Mouse (Mus musculus) frontal cortex, postnatal 25 days (tissue): Measurements from ENCODE around the gene Gm12394.
"Not testable (repeated sequence)": the region's sequence is repeated elsewhere in the genome, so short reads cannot be mapped to it uniquely, and the experiment has no call there.

Source experiments
- DNase-seq, 2 experiments: peaks; one replicate each; pipeline ENCODE4 v3.0.0; 2022; ENCODE audit warnings: low spot score in 2 of 2

The Gm12394 gene

DNA sequence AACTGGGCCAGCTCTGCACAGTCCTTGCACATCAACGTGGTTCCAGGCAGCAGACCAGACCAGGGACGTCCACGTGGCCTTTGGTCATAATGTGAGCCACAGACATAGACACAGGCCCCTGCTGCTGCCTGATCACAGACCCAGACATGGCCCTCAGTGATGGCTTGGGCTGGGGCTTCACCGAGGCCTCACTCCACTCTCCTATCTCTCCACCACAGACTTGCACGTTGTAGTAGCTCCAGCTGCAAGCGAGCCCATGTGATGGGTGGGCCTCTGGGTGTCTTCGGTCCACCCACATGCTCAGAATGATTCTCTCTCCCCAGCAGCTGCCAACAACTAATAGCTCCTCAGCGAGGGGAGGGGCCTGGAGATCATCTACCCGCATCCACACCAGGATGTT lies 3.9 kb upstream of the Gm12394 start:
- not testable (repeated sequence) for DNase-seq

DNA sequence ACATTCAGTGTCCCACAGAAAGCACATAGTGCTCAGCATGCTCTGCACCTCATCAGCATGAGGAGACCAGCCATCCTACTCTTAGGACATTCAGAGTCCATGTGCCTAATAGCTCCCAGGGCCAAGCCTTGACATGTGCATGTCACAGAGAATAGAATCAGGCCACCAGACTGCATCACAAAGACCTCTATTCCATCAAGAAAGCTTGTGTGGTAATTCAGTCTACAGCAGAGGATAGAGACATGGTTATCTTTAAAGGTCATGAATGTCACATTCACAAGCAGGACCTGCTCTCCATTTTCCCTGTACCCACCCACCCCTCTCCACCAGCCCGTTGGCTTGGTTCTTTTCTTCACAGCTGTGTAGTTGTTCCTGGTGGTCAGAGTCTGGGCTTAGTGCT lies 2.8 kb downstream of the Gm12394 start, which contains the start of gene Fam205a1:
Gene Fam205a1, minus strand, starts transcription at position 101 of the 400 bp plus-strand sequence.
- DNase-seq = not testable (repeated sequence)

DNA sequence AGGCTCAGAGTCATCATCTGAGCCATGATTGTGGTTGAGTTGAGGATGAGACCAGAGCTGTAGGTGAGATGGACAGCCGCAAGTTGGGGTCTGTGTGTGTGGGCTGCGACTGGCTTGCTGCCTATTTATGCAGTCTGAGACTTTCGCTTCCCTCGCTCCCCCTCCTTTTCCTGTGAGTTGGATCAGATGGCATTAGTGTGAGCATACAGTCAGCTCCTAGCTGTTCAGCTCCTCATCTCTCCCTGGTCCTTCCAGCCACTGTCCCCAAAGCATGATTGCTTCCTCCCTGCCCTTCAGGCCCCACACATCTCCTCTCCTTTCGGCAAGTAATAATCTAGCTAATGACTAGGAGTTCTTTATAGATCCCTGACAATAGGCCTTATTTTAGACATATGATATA lies 82.7 kb downstream of the Gm12394 start, which contains the start of gene Ccl21a:
Gene Ccl21a, minus strand, starts transcription at position 101 of the 400 bp plus-strand sequence.
- not testable (repeated sequence) for DNase-seq

DNA sequence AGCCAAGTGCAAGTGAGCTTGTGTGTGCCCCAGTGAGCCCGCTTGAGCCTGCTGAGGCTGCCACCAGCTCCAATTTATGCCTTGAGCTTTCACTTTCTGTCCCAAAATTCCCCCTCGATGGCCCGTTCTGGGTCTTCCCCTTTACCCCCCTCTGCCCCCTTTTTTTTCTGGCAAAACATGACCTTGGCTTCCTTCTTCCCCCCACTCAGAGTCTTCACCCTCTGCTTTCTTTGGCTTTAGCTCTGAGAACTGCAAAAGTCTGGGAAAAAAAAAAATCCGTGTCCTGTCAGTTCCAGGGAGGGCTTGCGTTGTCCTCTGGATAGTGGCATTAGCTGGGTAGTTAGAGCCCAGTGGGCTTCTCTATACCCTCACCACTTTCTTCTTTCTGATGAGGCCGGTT lies 100.1 kb downstream of the Gm12394 start, which contains the start of gene Ccl19:
Gene Ccl19, minus strand, starts transcription at position 101 of the 400 bp plus-strand sequence.
- DNase-seq = not testable (repeated sequence)

DNA sequence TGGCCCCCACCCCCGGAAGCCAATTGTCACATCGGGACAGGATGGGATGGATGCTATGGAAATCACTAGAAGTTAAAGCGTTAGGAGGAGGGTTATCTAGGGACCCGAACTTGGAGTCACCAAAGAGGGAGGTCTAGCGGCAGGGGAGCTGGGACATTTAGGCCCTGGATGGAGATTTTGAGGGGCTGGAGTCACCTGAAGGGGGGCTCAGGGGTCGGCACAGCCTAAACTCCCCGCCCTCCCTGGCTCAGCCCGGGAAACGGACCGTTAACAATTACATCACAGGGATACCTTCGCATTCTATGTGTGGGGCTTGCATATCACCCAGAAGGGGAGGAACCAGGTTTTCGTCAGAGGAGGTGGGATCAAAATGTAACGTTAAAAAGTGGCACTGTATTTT lies 121.3 kb downstream of the Gm12394 start, which contains the start of gene 4930578G10Rik:
Gene 4930578G10Rik, plus strand, starts transcription at position 301 of the 400 bp plus-strand sequence.
- DNase-seq = not testable (repeated sequence)
